Mouse (Mus musculus): ENCODE results near the gene 2410004B18Rik.
"Not testable (repeated sequence)": the region's sequence is repeated elsewhere in the genome, so short reads cannot be mapped to it uniquely, and the experiment has no call there.

Gene 2410004B18Rik

DNA sequence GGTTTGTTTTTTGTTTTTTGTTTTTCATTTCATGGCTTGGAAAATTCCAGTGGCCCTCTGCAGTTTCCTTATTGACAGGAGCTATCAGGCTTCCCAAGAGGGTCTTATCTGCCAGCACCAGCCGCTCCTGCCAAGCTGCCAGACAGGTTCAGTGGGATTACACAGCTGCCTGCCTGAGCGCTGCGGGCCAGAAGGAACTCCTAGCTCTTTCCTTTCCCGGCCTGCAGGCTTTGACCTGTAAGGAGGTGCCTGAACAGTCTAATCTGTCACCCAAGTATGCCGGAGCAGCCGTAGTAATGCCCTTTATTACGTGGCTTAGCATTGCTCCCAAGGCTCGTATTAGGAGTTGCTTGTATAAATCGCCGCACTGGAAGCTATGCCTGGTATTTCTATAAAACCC is 26.7 kb downstream of the 2410004B18Rik start:
- DNase-seq (ENCODE audit: low read depth, low spot score): no peak

DNA sequence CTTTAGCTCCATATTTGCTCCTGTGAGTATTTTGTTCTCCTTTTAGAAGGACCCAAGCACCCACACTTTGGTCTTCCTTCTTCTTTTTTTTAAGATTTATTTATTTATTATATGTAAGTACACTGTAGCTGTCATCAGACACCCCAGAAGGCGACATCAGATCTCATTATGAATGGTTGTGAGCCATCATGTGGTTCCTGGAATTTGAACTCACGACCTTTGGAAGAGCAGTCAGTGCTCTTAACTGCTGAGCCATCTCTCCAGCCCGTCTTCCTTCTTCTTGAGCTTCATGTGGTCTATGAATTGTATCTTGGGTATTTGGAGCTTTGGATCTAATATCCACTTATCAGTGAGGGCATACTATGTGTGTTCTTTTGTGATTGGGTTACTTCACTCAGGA is 27.8 kb downstream of the 2410004B18Rik start:
- DNase-seq (ENCODE audit: low read depth, low spot score): not testable (repeated sequence)

DNA sequence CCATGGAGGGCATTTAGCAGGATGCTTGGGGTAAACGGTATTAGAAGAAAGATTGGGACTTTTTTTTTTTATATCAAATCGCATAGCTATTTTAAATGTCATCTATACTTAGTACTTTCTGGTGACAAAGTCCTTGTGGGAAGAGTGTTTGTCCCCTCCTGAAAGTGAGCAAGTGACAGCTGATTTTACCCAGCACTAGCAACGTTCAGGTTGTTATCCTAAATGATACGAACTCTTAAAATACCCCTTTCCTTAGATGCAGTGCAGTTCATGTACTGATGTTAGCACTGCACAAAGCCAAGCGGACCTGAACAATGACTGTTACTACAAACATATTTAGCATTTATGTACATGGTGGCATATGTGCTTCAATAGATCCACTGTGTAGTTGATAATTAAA is 29.0 kb downstream of the 2410004B18Rik start:
- DNase-seq (ENCODE audit: low read depth, low spot score): no peak

DNA sequence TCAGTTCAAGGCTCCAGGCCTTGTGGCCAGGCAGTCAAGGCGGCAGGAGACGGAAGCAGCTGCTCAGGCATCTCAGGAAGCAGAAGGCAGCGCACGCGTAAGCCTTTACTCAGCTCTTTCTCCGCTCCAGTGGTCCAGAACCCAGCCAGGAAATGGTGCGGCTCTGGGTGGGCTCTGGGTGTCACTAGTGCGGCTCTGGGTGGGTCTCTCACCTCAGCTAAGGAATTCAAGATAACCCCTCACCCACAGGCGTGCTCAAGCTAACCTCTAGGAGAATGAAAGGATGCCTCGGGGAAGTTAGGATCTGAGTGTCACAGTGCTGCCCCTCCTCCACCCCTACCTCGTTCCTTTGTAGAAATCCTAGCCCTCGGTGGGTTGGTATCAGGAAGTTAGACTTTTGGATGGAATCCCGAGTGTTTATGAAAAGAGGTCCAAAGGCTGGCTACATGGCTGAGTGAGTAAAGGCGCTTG is 31.3 kb downstream of the 2410004B18Rik start:
- DNase-seq (ENCODE audit: low read depth, low spot score): peak; percentile 78

DNA sequence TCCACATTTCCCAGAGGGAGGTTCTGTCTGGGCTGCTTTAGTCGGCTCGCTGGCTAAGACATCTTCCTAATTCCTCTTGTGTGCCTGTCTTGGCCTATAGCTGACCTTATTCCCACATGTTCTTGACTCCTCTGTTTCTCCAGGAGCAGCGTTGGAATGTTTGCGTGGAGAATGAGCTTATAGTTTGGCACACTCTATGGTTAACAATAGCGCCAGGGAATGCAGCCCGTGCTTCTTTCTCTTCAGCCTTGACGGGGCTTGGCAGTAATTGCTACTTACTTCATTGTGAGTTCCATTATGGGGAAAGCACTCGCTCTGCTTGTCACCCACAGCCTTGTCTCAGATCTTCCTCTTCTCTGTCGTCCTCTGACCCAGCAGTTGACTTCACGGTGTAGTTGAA is 33.7 kb downstream of the 2410004B18Rik start:
- DNase-seq (ENCODE audit: low read depth, low spot score): no peak

DNA sequence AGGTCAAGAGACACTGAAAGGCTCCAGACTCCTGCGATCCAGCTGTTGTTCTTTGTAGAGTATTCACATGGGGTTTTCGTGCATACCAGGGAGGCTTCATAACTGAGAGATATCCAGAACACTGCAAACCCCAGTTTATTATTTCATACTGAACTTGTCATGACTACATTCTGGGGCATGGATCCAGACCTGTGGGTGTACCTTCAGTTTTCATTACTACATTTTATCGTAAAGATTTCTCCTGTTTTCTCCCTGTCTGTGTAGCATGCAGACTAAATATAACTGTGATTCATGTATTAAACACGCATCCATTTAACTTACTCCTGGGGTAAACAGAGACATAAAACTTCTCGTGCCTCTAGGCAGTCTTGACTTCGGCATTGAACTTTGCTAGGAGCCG is 37.2 kb downstream of the 2410004B18Rik start:
- no peak for DNase-seq (ENCODE audit: low read depth, low spot score)

DNA sequence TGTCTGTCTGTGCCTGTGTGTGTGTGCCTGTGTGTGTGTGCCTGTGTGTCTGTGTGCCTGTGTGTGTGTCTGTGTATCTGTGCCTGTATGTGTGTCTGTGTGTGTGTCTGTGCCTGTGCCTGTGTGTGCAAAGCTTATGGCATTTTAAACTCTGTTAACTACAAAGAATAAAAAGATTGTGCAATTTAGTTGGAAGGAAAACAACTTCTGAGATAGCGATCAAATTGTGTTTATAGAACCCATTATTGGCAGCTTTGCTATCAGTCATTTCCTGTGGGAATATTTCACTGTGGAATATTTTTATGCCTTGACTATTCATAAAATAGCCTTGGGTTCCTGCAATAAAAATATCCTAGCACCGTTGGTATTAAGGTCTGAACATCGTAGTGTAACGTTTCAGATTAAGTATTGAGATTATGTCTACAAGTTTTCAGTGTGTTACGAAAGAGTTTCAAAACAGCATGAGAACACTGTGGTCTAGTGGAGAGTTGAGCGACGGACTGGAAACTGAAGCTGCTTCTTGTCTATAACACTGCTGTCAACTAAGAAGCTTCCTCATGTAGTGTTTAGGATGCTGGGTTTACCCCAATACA is 47.6 kb downstream of the 2410004B18Rik start:
- DNase-seq (ENCODE audit: low read depth, low spot score): no peak

DNA sequence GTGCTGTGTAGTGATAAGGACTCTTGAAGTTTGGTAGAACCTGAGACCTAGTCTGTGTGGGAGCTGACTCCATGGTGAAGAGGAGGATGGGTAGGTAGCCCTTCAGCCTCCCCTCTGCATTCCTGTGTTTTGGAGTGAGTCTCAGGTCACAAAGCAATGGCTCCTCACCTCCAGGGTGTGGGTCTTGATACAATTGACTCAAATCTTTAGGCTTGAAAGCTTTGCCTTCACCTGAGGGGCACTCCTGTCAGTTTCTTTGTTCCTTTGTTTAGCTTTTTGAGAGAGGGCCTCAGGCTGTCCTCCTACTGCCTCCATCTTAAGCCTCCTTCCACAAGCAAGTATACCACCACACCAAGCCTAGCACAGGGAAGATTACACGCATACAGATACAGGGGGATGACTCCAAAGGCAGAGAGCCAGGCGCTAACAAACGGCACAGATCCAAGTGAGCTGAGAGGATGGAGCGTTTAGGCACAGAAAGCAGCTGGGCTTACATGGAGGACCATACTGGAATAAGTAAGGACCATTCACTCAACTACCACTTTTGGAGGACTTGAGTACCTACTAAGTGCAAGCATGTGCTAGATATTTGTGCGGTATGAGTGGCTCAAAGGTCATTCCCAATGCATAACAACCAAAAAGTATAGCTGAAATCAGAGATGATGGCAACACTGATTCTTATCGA is 48.6 kb downstream of the 2410004B18Rik start:
- DNase-seq (ENCODE audit: low read depth, low spot score): no peak

DNA sequence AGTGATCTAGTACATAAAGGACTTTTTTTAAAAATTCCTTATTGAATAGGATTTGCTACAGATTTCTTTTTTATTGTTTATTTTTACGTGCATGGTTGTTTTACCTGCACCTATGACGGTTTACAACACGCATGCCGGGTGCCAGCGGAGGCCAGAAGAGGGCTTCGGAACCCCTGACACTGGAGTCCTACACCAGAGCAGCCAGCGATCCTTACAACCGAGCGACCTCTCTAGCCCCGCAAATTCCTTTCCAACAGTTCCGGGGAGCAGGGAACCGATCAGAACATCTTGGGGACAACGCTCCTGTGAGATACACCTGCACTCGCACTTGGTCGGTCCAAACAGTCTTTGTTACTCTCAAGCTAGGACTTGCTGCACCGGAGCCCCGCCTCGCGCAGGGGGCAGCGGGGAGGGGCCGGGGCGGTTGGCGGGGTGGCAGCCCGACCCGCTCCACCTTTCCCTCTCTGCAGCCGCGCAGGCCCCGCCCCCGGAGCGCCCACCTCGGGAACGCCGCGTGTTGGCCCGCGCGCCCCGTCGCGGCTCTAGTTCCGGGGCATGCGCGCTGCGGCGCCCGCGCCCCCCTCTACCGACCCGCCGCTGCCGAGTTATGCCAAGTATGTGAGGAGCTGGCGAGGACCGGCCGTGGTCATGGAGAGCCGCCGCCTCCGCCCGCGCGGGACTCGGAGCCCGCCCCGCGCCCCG is 49.6 kb downstream of the 2410004B18Rik start, which contains the start of gene Syde2:
TSS of gene Syde2 (plus strand) at position 603 of the 702 bp plus-strand sequence.
- no peak for DNase-seq (ENCODE audit: low read depth, low spot score)

DNA sequence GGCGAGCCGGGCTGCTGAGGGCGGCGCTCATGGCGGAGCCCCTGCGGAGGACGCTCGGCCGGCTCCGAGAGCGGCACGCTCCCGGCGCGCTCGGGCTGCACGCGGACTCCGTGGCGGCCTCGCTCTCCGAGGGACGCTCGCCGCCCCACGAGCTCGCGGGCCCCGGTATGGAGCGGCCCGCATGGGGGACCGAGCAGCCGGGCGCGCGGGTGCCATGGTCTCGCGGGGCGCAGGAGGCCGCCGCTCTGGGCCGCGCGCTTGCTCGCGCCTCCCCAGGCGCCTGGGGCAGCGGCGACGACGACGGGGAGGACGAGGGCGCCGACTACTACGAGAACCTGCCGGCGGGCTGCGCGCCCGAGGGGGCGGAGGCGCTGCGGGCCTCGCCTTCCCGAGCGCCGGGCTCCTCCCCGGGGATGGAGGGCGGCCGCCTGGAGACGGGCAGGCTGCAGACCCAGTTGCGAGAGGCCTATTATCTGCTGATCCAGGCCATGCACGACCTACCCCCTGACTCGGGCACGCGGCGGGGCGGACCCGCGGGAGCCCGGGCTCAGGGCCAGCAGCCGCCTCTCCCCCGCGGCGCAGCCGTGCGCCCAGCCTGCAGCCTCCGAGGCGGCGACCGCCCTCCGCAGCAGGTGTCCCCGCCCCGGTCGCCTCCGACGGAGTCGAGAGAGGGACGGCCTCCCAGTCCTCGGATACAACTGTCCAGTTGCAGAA is 50.3 kb downstream of the 2410004B18Rik start:
- no peak for DNase-seq (ENCODE audit: low read depth, low spot score)

DNA sequence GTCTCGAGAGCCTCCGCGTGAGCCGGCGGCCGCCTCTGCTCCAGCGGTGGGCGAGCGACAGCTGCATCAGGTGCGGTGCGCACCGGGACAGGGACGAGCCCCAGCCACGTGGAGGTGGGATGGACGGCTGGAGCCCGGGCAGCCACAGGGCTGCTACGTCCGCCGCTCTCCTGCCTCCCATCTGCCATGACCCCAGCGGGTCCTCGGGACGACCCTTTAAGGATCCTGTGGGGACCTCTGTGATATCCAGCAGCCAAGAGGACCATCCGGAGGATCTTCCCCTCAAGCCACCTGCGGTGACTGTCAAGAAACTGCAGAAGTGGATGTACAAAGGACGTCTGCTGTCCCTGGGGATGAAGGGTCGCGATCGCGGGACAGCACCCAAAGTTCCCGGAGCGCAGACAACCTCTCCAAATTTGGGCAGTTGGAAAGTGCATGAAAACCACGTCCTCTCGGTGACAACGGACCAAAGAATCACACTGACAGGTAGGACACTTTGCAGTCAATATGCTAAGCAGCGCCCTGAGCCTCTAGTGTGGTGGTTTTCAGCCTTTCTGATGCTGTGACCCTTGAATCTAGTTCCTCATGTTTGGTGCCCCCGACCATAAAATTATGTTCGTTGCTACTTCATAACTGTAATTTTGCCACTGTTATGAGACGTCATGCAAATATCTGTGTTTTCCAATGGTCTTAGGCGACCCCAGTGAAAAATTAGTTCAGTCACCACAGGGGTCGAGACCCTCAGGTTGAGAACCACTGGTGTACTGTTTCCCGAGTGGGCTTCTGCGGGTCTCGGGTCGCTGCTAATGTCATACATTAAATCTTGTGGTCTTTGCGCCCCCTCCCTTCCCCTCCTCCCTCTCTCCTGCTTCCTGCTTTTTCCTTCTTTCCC is 51.1 kb downstream of the 2410004B18Rik start:
- DNase-seq (ENCODE audit: low read depth, low spot score): no peak

DNA sequence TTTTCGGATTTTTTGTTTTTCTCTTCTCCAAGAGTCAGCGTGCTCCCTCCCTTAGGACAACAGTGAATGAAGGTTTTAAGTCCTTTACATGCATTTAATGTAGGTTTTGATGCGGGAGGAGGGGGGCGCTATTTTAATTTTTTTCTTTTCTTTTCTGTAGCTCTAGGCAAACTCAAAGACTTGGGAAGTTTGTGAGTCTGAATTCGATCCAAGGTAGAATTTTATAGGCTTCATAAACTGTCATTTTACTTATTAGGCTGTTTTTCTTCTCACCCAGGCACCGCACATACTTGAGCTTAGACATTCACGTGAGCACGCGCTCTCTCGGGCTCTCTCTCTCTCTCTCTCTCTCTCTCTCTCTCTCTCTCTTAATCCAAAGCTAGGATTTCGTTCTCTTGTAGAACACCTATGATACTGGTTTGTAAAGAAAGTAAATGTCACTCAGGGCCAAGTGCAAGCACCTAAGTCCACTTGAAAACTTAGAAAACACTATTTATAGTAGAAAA is 51.8 kb downstream of the 2410004B18Rik start:
- no peak for DNase-seq (ENCODE audit: low read depth, low spot score)

DNA sequence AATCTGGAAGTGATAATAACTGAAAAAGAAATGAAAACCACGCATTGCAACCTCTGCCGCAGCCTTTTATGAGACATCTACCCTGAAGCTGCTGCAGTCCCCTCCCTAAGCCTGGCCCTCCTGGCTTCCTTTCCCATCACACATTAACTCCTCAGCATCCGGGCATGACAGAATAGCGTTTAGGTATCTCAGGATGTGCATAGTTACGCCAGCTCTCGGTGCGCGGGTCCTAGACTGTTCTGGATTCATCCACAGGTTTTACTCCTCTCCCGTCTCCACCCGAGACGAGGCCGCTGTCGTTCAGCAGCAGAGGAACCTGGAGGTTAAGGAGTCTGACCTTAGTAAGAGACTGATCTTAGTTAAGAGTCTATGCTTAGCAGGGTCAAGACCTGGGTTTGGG is 53.3 kb downstream of the 2410004B18Rik start:
- no peak for DNase-seq (ENCODE audit: low read depth, low spot score)

DNA sequence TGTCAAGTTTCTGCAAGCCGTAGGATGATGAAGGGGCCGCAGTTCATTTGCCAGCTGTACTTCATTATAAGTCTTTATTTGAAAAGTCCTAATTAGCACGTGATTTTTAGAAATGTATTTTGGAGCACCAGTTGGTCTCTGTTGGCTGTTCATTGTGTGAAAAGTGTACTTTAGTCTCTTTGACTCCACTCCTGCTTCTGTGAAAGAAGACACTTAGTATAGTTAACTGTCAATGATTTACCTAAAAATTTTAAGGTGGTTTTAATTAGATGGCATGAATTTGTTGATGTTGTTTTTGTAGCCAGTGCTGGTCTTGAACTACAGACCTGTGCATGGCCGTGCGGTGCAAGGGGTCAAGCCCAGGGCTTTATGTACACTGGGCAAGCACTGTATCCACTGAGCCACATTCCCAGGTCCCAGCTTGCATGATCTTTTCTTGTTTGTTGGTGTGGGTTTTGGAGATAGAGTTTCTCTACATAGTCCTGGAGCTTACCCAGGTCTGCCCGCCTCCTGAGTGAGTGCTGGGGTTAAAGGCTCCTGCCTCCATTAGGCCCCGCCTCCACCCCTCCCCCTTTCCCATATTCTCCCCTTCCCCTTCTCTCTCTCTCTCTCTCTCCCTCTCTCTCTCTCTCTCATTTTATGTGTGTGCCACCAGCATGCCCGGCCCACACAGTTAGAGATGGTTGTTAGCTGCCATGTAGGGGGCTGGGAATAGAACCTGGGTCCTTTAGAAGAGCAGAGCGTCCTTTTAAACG is 54.3 kb downstream of the 2410004B18Rik start:
- DNase-seq (ENCODE audit: low read depth, low spot score): no peak

DNA sequence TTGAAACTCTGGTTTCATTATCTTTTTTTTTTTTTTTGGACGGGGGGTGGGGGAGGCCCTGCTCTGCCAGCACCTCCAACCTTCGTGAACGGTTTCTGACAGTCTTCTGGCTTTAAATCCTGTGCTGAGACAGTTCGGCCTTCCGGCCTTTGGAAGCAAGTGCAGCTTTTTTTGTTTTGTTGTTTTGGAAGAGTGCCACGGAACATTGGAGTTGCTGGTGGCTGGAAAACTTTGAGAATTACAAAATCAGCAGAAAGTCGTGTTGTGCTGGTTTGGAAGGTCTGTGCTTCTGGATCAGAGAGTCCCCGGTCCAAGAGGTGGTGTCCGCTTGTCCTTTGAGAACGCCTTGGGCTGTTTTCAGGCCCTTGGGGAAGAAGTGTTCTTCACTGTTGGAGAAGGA is 55.0 kb downstream of the 2410004B18Rik start:
- no peak for DNase-seq (ENCODE audit: low read depth, low spot score)

DNA sequence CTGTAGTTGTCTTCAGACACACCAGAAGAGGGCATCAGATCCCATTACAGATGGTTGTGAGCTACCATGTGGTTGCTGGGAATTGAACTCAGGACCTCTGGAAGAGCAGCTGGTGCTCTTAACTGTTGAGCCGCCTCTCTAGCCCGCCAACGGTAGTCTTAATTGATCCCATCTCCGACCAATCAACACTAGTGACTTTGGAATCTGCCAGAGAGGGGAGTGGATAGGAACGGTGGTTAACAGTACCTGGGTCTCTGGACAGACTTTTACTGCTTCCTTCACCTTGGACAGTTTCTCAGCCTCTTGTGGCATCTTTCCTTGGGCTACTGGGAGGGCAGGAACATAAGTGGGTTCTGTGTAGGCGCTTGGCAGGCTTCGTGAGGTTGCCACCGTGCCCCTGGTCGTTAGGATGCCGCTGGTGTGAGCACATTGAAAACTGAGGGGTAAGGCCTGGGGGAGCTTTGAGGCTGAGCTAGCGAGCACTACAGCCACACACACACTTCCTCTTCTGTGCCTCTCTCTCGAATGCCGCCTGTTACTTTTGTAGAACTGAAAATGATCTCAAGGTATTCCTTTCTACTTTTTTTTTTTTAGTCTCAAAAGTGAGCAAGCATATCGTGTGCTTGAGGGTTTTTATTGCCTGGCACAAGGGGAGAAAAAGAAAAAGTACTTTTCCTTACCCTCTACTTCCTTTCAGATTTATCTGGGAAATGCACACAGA is 55.8 kb downstream of the 2410004B18Rik start:
- DNase-seq (ENCODE audit: low read depth, low spot score): peak; percentile 55

Data from A20 (cell line).